Mouse (Mus musculus): ENCODE measurements around the gene Olfr789.

DNA sequence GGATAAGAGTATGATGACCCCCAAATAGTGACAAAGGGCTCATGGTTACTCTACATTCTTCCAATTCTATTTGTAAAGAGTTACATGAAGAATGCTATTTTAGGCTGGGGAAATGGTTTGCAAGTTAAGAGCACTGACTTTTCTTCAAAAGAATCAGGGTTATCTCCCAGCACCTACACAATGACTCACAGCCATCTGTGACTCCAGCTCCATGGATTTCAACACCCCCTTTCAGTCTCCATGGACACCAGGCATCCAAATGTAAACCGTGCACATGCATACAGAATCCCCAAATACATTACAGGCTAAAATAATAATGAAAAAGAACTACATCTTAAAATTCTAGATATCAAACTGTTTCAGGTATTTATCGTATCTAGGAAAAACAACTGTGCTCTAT lies 5.5 kb downstream of the Olfr789 start:
- TF ChIP-seq CTCF (IDR thresholded peaks at IDR 0.05; ENCODE audit: extremely low read depth, insufficient read depth, insufficient read length, insufficient replicate concordance) (no peak), POLR2A (IDR thresholded peaks at IDR 0.05; ENCODE audit: low read depth, low read length) (no peak)
